Mouse (Mus musculus): ENCODE results near the gene Rtn4rl1. TPM values are rescaled to one million over a fixed set of nuclear protein-coding genes. Genes with fewer than 3 reads are reported as not detected.

Gene Rtn4rl1
- polyA plus RNA-seq, 1 experiment from 2014 or later: 18.7 TPM

GRCm38 (mm10) chr11:75259416-75259815 lies 65.8 kb downstream of the Rtn4rl1 start:
- POLR2A ChIA-PET: interaction anchor here (0.6 kb wide), 1 partner anchor 17 kb away, joined by 3 read pairs; no protein-coding TSS in a partner anchor
- ATAC-seq (no peak), DNase-seq (ENCODE audit: low read depth, low spot score) (no peak)
- no peaks in the 10 kb centered on the region for H3K27me3 ChIP-seq
- in situ Hi-C loops (cut with MboI; ENCODE audit: low pct_unique_long_range_greater_than_20kb): no loop called here
- TF ChIP-seq CTCF (IDR thresholded peaks at IDR 0.05): no peak
- CTCF ChIA-PET: interaction anchor here (1.1 kb wide), 1 partner anchor 9 kb away, joined by 3 read pairs; no protein-coding TSS in a partner anchor

- ChIA-PET CTCF (interaction anchor here (0.8 to 1.1 kb wide), 2 partner anchors 8 to 29 kb away, joined by 3 read pairs; no protein-coding TSS in a partner anchor), POLR2A (no interaction called here)
- in situ Hi-C loops (cut with MboI; ENCODE audit: low pct_unique_long_range_greater_than_20kb): no loop called here
- no peaks in the 10 kb centered on the region for H3K27me3 ChIP-seq
- TF ChIP-seq CTCF (IDR thresholded peaks at IDR 0.05): no peak
- no peak for DNase-seq (ENCODE audit: low read depth, low spot score)
- no peak for ATAC-seq
Measured at GRCm38 (mm10) chr11:75259996-75260561, 66.5 kb downstream of the Rtn4rl1 start.

GRCm38 (mm10) chr11:75261016-75261415 lies 67.4 kb downstream of the Rtn4rl1 start:
- ChIA-PET POLR2A (no interaction called here), CTCF (interaction anchor here (1.2 kb wide), 1 partner anchor 9 kb away, joined by 4 read pairs; no protein-coding TSS in a partner anchor)
- no peak for DNase-seq (ENCODE audit: low read depth, low spot score)
- in situ Hi-C loops (cut with MboI; ENCODE audit: low pct_unique_long_range_greater_than_20kb): no loop called here
- no peak for TF ChIP-seq CTCF (IDR thresholded peaks at IDR 0.05)
- H3K27me3 ChIP-seq: no peaks in the 10 kb centered on the region
- ATAC-seq: no peak

- POLR2A ChIA-PET: no interaction called here
- CTCF ChIA-PET: interaction anchor here (1.2 kb wide), 1 partner anchor 8 kb away, joined by 4 read pairs; no protein-coding TSS in a partner anchor
Measured at GRCm38 (mm10) chr11:75261730-75262129, 68.1 kb downstream of the Rtn4rl1 start.

GRCm38 (mm10) chr11:75262181-75262580 lies 68.6 kb downstream of the Rtn4rl1 start:
- ATAC-seq (no peak), DNase-seq (ENCODE audit: low read depth, low spot score) (no peak)
- in situ Hi-C loops (cut with MboI; ENCODE audit: low pct_unique_long_range_greater_than_20kb): no loop called here
- no peak for TF ChIP-seq CTCF (IDR thresholded peaks at IDR 0.05)
- CTCF ChIA-PET: interaction anchor here (1.2 to 1.5 kb wide), 2 partner anchors 8 to 30 kb away, joined by 3 to 4 read pairs; no protein-coding TSS in a partner anchor
- POLR2A ChIA-PET: no interaction called here
- H3K27me3 ChIP-seq: no peaks in the 10 kb centered on the region

More at GRCm38 (mm10) chr11:75261730-75262129, 68.1 kb downstream of the Rtn4rl1 start:
- DNase-seq (ENCODE audit: low read depth, low spot score) (no peak), ATAC-seq (no peak)
- in situ Hi-C loops (cut with MboI; ENCODE audit: low pct_unique_long_range_greater_than_20kb): no loop called here
- no peak for TF ChIP-seq CTCF (IDR thresholded peaks at IDR 0.05)
- no peaks in the 10 kb centered on the region for H3K27me3 ChIP-seq

- POLR2A ChIA-PET: no interaction called here
- in situ Hi-C loops (cut with MboI; ENCODE audit: low pct_unique_long_range_greater_than_20kb): no loop called here
- TF ChIP-seq CTCF (IDR thresholded peaks at IDR 0.05): no peak
- CTCF ChIA-PET: interaction anchor here (1.2 to 1.5 kb wide), 2 partner anchors 9 to 31 kb away, joined by 3 to 4 read pairs; no protein-coding TSS in a partner anchor
- DNase-seq (ENCODE audit: low read depth, low spot score) (no peak), ATAC-seq (no peak)
- H3K27me3 ChIP-seq: no peaks in the 10 kb centered on the region
Measured at GRCm38 (mm10) chr11:75262791-75263190, 69.2 kb downstream of the Rtn4rl1 start.

GRCm38 (mm10) chr11:75263274-75263963 lies 69.8 kb downstream of the Rtn4rl1 start:
- POLR2A ChIA-PET: no interaction called here
- in situ Hi-C loops (cut with MboI; ENCODE audit: low pct_unique_long_range_greater_than_20kb): no loop called here
- no peak for TF ChIP-seq CTCF (IDR thresholded peaks at IDR 0.05)
- CTCF ChIA-PET: interaction anchor here (0.8 to 1.5 kb wide), 3 partner anchors 9 to 31 kb away, joined by 3 to 4 read pairs (median 3); no protein-coding TSS in a partner anchor
- DNase-seq (ENCODE audit: low read depth, low spot score) (no peak), ATAC-seq (no peak)
- no peaks in the 10 kb centered on the region for H3K27me3 ChIP-seq

- ATAC-seq (no peak), DNase-seq (ENCODE audit: low read depth, low spot score) (no peak)
- no peak for TF ChIP-seq CTCF (IDR thresholded peaks at IDR 0.05)
- ChIA-PET CTCF (interaction anchor here (0.8 to 1.1 kb wide), 2 partner anchors 9 to 27 kb away, joined by 3 read pairs; no protein-coding TSS in a partner anchor), POLR2A (no interaction called here)
- in situ Hi-C loops (cut with MboI; ENCODE audit: low pct_unique_long_range_greater_than_20kb): no loop called here
- no peaks in the 10 kb centered on the region for H3K27me3 ChIP-seq
Measured at GRCm38 (mm10) chr11:75263964-75264312, 70.4 kb downstream of the Rtn4rl1 start.

- TF ChIP-seq CTCF (IDR thresholded peaks at IDR 0.05): no peak
- ATAC-seq: no peak
- H3K27me3 ChIP-seq: no peaks in the 10 kb centered on the region
- POLR2A ChIA-PET: no interaction called here
- CTCF ChIA-PET: interaction anchor here (1.1 kb wide), 1 partner anchor 10 kb away, joined by 3 read pairs; no protein-coding TSS in a partner anchor
- in situ Hi-C loops (cut with MboI; ENCODE audit: low pct_unique_long_range_greater_than_20kb): no loop called here
- DNase-seq (ENCODE audit: low read depth, low spot score): no peak
Measured at GRCm38 (mm10) chr11:75264550-75264949, 71.0 kb downstream of the Rtn4rl1 start.

GRCm38 (mm10) chr11:75265545-75265944 lies 72.0 kb downstream of the Rtn4rl1 start:
- POLR2A ChIA-PET: no interaction called here
- CTCF ChIA-PET: interaction anchor here (1.5 kb wide), 1 partner anchor 9 kb away, joined by 3 read pairs; no protein-coding TSS in a partner anchor
- in situ Hi-C loops (cut with MboI; ENCODE audit: low pct_unique_long_range_greater_than_20kb): no loop called here
- no peak for DNase-seq (ENCODE audit: low read depth, low spot score)
- no peaks in the 10 kb centered on the region for H3K27me3 ChIP-seq
- TF ChIP-seq CTCF (IDR thresholded peaks at IDR 0.05): no peak
- no peak for ATAC-seq

- in situ Hi-C loops (cut with MboI; ENCODE audit: low pct_unique_long_range_greater_than_20kb): no loop called here
- H3K27me3 ChIP-seq: no peaks in the 10 kb centered on the region
- POLR2A ChIA-PET: interaction anchor here (0.9 to 1.0 kb wide), 2 partner anchors 13 to 29 kb away, joined by 3 to 4 read pairs; no protein-coding TSS in a partner anchor
- no peak for DNase-seq (ENCODE audit: low read depth, low spot score)
- ATAC-seq: no peak
- TF ChIP-seq CTCF (IDR thresholded peaks at IDR 0.05): no peak
- CTCF ChIA-PET: interaction anchor here (1.2 to 1.4 kb wide), 3 partner anchors 8 to 61 kb away, joined by 3 read pairs; no protein-coding TSS in a partner anchor
Measured at GRCm38 (mm10) chr11:75267826-75268281, 74.3 kb downstream of the Rtn4rl1 start.
